Mouse (Mus musculus) spleen, adult 12 weeks (tissue): ENCODE measurements around the gene Gm15217.

ENCODE experiments used
- DNase-seq: peaks from one replicate; pipeline ENCODE4 v3.0.0; 2022; ENCODE audit warnings: low spot score

The Gm15217 gene

GRCm38 (mm10) chr14:46398091-46398695 is 19.0 kb downstream of the Gm15217 start:
- no peak for DNase-seq

- DNase-seq = no peak
These were observed 20.7 kb downstream of the Gm15217 start for GRCm38 (mm10) chr14:46399925-46400324.

- DNase-seq = no peak
These were observed 29.1 kb downstream of the Gm15217 start for GRCm38 (mm10) chr14:46408319-46408718.

- no peak for DNase-seq
These were observed 29.8 kb downstream of the Gm15217 start for GRCm38 (mm10) chr14:46409016-46409415.

GRCm38 (mm10) chr14:46410557-46411120 is 31.4 kb downstream of the Gm15217 start:
- DNase-seq = no peak

- no peak for DNase-seq
These were observed 33.3 kb downstream of the Gm15217 start for GRCm38 (mm10) chr14:46412497-46413000.

GRCm38 (mm10) chr14:46418371-46419097 is 39.3 kb downstream of the Gm15217 start:
- DNase-seq = no peak

- no peak for DNase-seq
These were observed 40.1 kb downstream of the Gm15217 start for GRCm38 (mm10) chr14:46419269-46419668.

- no peak for DNase-seq
These were observed 42.6 kb downstream of the Gm15217 start for GRCm38 (mm10) chr14:46421823-46422222.

- no peak for DNase-seq
These were observed 48.0 kb downstream of the Gm15217 start for GRCm38 (mm10) chr14:46427251-46427650.

GRCm38 (mm10) chr14:46430231-46430630 is 51.0 kb downstream of the Gm15217 start:
- no peak for DNase-seq
